Mouse (Mus musculus): ENCODE measurements around the gene Wdtc1. TPM values are rescaled to one million over a fixed set of nuclear protein-coding genes. Genes with fewer than 3 reads are reported as not detected.

Wdtc1 gene
- polyA plus RNA-seq, 1 experiment from 2014 or later: 11.2 TPM

DNA sequence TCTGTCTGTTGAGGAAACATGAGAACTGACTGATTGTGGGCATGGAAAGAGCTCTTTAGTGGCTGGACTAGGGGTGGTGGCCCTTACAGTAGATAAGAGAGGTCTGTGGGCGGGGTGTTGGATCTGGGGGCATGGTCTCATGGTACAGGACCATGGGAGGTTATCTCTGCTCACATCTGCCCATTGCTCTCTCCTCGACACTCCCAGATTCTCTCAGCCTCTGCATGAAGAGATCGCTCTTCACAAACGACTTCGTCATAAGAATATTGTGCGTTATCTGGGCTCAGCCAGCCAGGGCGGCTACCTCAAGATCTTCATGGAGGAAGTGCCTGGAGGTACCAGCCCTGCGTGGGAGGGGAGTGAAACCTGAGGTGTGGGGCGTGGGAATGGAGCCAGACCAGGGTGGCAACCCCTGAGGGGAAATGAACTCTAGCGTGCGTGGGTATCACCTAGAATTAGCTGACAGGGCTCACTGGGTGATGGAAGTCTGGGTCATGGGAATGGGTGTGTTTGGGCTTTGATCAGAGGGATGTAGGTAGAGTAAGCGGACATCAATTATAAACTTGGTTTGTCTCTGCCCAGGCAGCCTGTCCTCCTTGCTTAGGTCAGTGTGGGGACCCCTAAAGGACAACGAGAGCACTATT, 105.4 kb downstream of the Wdtc1 start:
- Histone ChIP-seq H3K27ac (no peak overlapping the region), H3K9ac (ENCODE audit: low read depth, low read length) (no peak overlapping the region), H3K9me3 (replicated peaks; ENCODE audit: low read length) (no peaks in the 10 kb centered on the region), H3K4me1 (replicated peaks; ENCODE audit: insufficient read depth, low read length) (peaks cover 9% of the 10 kb centered on the region; the same call in 1 of the 2 replicates), H3K4me2 (ENCODE audit: low read length) (no peak overlapping the region), H3K4me3 (replicated peaks; ENCODE audit: low read depth, low read length) (no peak overlapping the region), H3K36me3 (ENCODE audit: insufficient read depth, low read length) (no peaks in the 10 kb centered on the region), H3K27me3 (ENCODE audit: insufficient read depth, low read length) (no peaks in the 10 kb centered on the region)
- DNase-seq (ENCODE audit: low spot score) (no peak), ATAC-seq (replicated peaks; ENCODE audit: low FRiP score, low read depth) (no peak)
- no peak for TF ChIP-seq CTCF (IDR thresholded peaks at IDR 0.05; ENCODE audit: low read depth)
- 56% methylated on average over 13 of the region's 13 CpGs for WGBS

DNA sequence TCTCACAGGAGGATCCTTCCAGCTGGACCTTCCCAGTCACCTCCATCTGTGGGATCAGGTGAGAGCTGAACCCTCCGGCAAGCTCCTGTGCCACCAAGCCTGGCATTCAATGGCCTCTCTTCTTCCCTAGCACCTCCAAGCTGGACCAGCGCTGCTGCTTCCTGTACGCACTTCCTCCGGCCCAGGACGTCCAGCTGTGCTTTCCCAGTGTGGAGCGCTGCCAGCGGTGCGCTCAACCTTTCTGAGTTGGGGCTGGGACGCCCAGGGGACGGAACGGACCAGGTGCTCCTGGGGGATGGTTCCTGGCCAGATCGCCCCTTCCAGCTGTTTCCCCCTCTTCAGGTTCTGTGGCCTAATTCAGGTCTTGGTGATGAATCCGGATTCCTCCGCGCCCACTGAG, 106.2 kb downstream of the Wdtc1 start:
- no peaks in the 10 kb centered on the region for H3K9me3 ChIP-seq (replicated peaks; ENCODE audit: low read length)
- H3K27ac ChIP-seq: no peak overlapping the region
- no peak overlapping the region for H3K4me2 ChIP-seq (ENCODE audit: low read length)
- no peaks in the 10 kb centered on the region for H3K36me3 ChIP-seq (ENCODE audit: insufficient read depth, low read length)
- 0 out of 2 replicates have a peak, but pooled peaks cover 4% of the 10 kb centered on the region for H3K27me3 ChIP-seq (ENCODE audit: insufficient read depth, low read length)
- ATAC-seq (replicated peaks; ENCODE audit: low FRiP score, low read depth) (no peak), DNase-seq (ENCODE audit: low spot score) (peak; percentile 40)
- no peak for TF ChIP-seq CTCF (IDR thresholded peaks at IDR 0.05; ENCODE audit: low read depth)
- H3K4me3 ChIP-seq (replicated peaks; ENCODE audit: low read depth, low read length): no peak overlapping the region
- no peak overlapping the region for H3K9ac ChIP-seq (ENCODE audit: low read depth, low read length)
- H3K4me1 ChIP-seq (replicated peaks; ENCODE audit: insufficient read depth, low read length): peaks cover 9% of the 10 kb centered on the region; the same call in 1 of the 2 replicates
- 24% methylated on average over 15 of the region's 15 CpGs for whole genome bisulfite sequencing

DNA sequence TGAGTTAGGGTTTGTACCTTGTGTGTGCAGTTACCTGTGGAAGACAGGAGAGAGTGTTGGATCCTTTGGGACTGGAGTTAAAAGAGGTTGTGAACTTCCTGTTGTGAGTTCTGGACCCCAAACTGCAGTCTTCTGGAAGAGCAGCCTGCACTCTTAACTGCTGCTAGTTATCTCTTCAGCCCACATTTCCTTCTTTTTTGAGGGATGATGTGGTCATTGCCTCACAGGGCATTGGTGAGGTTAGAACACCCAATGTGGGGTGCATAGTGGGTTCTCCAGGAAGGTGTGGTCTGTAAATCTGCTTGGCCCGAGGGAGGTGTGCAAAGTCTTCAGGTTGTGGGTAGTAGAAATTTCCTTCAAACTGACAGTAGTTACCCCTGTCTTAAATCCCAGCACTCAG, 109.0 kb downstream of the Wdtc1 start:
- DNase-seq (ENCODE audit: low spot score) (no peak), ATAC-seq (replicated peaks; ENCODE audit: low FRiP score, low read depth) (no peak)
- 88% methylated on average over 1 of the region's 1 CpGs for WGBS
- Histone ChIP-seq H3K4me2 (ENCODE audit: low read length) (no peak overlapping the region), H3K27me3 (ENCODE audit: insufficient read depth, low read length) (0 out of 2 replicates have a peak, but pooled peaks cover 4% of the 10 kb centered on the region), H3K4me3 (replicated peaks; ENCODE audit: low read depth, low read length) (no peak overlapping the region), H3K27ac (no peak overlapping the region), H3K9me3 (replicated peaks; ENCODE audit: low read length) (no peaks in the 10 kb centered on the region), H3K4me1 (replicated peaks; ENCODE audit: insufficient read depth, low read length) (0 out of 2 replicates have a peak, but pooled peaks cover 9% of the 10 kb centered on the region), H3K9ac (ENCODE audit: low read depth, low read length) (no peak overlapping the region), H3K36me3 (ENCODE audit: insufficient read depth, low read length) (no peaks in the 10 kb centered on the region)
- TF ChIP-seq CTCF (IDR thresholded peaks at IDR 0.05; ENCODE audit: low read depth): no peak

DNA sequence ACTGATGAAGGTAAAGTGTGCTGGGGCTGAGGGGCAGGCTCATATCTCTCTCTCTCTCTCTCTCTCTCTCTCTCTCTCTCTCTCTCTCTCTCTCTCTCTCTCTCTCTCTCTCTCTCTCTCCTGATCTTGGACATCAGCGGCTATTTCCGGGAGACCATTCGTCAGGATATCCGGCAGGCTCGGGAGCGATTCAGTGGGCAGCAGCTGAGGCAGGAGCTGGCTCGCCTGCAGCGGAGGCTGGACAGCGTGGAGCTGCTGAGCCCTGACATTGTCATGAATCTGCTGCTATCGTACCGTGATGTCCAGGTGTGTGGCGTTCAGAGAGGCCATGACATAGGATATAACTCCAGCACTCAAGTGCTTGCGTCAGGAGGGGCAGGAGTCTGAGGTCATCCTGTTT, 109.7 kb downstream of the Wdtc1 start:
- Histone ChIP-seq H3K27ac (no peak overlapping the region), H3K9me3 (replicated peaks; ENCODE audit: low read length) (no peaks in the 10 kb centered on the region), H3K4me2 (ENCODE audit: low read length) (no peak overlapping the region), H3K27me3 (ENCODE audit: insufficient read depth, low read length) (0 out of 2 replicates have a peak, but pooled peaks cover 4% of the 10 kb centered on the region), H3K4me3 (replicated peaks; ENCODE audit: low read depth, low read length) (no peak overlapping the region), H3K36me3 (ENCODE audit: insufficient read depth, low read length) (no peaks in the 10 kb centered on the region), H3K4me1 (replicated peaks; ENCODE audit: insufficient read depth, low read length) (0 out of 2 replicates have a peak, but pooled peaks cover 9% of the 10 kb centered on the region), H3K9ac (ENCODE audit: low read depth, low read length) (no peak overlapping the region)
- DNase-seq (ENCODE audit: low spot score) (no peak), ATAC-seq (replicated peaks; ENCODE audit: low FRiP score, low read depth) (no peak)
- WGBS: 16% methylated on average over 13 of the region's 13 CpGs
- TF ChIP-seq CTCF (IDR thresholded peaks at IDR 0.05; ENCODE audit: low read depth): no peak

DNA sequence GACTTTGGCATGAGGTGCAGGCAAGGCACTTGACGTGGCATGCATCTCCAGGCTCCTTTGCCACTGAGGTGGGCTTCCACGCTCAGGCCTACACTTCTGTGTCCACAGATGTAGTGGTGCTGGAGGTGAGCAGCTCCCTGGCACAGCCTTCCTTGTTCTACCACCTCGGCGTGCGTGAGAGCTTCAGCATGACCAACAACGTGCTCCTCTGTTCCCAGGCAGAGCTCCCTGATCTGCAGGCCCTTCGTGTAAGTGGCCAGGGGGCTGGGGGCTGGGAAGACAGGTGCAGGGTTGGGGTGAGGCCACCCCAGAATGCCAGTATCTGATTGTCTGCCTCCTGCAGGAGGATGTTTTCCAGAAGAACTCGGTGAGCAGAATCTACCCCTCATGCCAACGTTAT, 110.6 kb downstream of the Wdtc1 start:
- H3K27me3 ChIP-seq (ENCODE audit: insufficient read depth, low read length): 0 out of 2 replicates have a peak, but pooled peaks cover 4% of the 10 kb centered on the region
- no peak overlapping the region for H3K27ac ChIP-seq
- H3K9ac ChIP-seq (ENCODE audit: low read depth, low read length): no peak overlapping the region
- no peak for ATAC-seq (replicated peaks; ENCODE audit: low FRiP score, low read depth)
- H3K4me2 ChIP-seq (ENCODE audit: low read length): no peak overlapping the region
- WGBS: 70% methylated on average over 9 of the region's 9 CpGs
- no peak overlapping the region for H3K4me3 ChIP-seq (replicated peaks; ENCODE audit: low read depth, low read length)
- no peaks in the 10 kb centered on the region for H3K9me3 ChIP-seq (replicated peaks; ENCODE audit: low read length)
- H3K4me1 ChIP-seq (replicated peaks; ENCODE audit: insufficient read depth, low read length): 0 out of 2 replicates have a peak, but pooled peaks cover 9% of the 10 kb centered on the region
- TF ChIP-seq CTCF (IDR thresholded peaks at IDR 0.05; ENCODE audit: low read depth): no peak
- no peaks in the 10 kb centered on the region for H3K36me3 ChIP-seq (ENCODE audit: insufficient read depth, low read length)
- DNase-seq (ENCODE audit: low spot score): no peak

Small RNA genes within 50 kb of the gene (microRNA-seq; reads per million reads assigned to microRNA genes)
- 0.80 reads per million for gene Mir5122

Other genes starting within 250 kb of the Wdtc1 start
- gene Wasf2, start 223.0 kb downstream of the Wdtc1 start, polyA plus RNA-seq (2015; fragmentation: Nextera tagmentation; extraction: Ambion mirVana): 98.8 and 113 TPM in 2 replicates
- gene Cd164l2, start 141.3 kb downstream of the Wdtc1 start, polyA plus RNA-seq (2015; fragmentation: Nextera tagmentation; extraction: Ambion mirVana): 19.1 and 19.6 TPM in 2 replicates
- gene Gpr3, start 140.9 kb downstream of the Wdtc1 start, polyA plus RNA-seq (2015; fragmentation: Nextera tagmentation; extraction: Ambion mirVana): 0.11 and 0.54 TPM in 2 replicates
- gene Map3k6, start 112.7 kb downstream of the Wdtc1 start, polyA plus RNA-seq (2015; fragmentation: Nextera tagmentation; extraction: Ambion mirVana): 3.4 and 4.2 TPM in 2 replicates
- gene Sytl1, start 90.4 kb downstream of the Wdtc1 start, polyA plus RNA-seq (2015; fragmentation: Nextera tagmentation; extraction: Ambion mirVana): 2.5 and 2.8 TPM in 2 replicates
- 74.5 and 81.2 TPM in 2 replicates for gene Tmem222, start 75.7 kb downstream of the Wdtc1 start, polyA plus RNA-seq (2015; fragmentation: Nextera tagmentation; extraction: Ambion mirVana)
- gene Slc9a1, start 16.2 kb upstream of the Wdtc1 start, polyA plus RNA-seq (2015; fragmentation: Nextera tagmentation; extraction: Ambion mirVana): 5.7 and 7.1 TPM in 2 replicates
- 2.7 and 2.8 TPM in 2 replicates for gene Tent5b, start 126.7 kb upstream of the Wdtc1 start, polyA plus RNA-seq (2015; fragmentation: Nextera tagmentation; extraction: Ambion mirVana)
- gene Trnp1, start 145.1 kb upstream of the Wdtc1 start, polyA plus RNA-seq (2015; fragmentation: Nextera tagmentation; extraction: Ambion mirVana): 1.4 and 1.5 TPM in 2 replicates
- 38.6 and 38.7 TPM in 2 replicates for gene Kdf1, start 165.5 kb upstream of the Wdtc1 start, polyA plus RNA-seq (2015; fragmentation: Nextera tagmentation; extraction: Ambion mirVana)
- gene Nudc, start 192.5 kb upstream of the Wdtc1 start, polyA plus RNA-seq (2015; fragmentation: Nextera tagmentation; extraction: Ambion mirVana): 200 and 219 TPM in 2 replicates
- 0.75 and 0.83 TPM in 2 replicates for gene Nr0b2, start 199.9 kb upstream of the Wdtc1 start, polyA plus RNA-seq (2015; fragmentation: Nextera tagmentation; extraction: Ambion mirVana)
- 7.4 and 8.2 TPM in 2 replicates for gene Gpatch3, start 221.3 kb upstream of the Wdtc1 start, polyA plus RNA-seq (2015; fragmentation: Nextera tagmentation; extraction: Ambion mirVana)
- gene Gpn2, start 230.9 kb upstream of the Wdtc1 start, polyA plus RNA-seq (2015; fragmentation: Nextera tagmentation; extraction: Ambion mirVana): 17.5 and 19.5 TPM in 2 replicates
- gene Sfn, start 248.7 kb upstream of the Wdtc1 start, polyA plus RNA-seq (2015; fragmentation: Nextera tagmentation; extraction: Ambion mirVana): 20.5 and 21.3 TPM in 2 replicates

Data from kidney, postnatal 0 days (tissue).